Mouse (Mus musculus) gastrocnemius, adult 8-10 months (tissue): Measurements from ENCODE around the gene 3830417A13Rik. TPM values are rescaled to one million over a fixed set of nuclear protein-coding genes. Genes with fewer than 3 reads are reported as not detected.

Source experiments
- DNase-seq, 2 experiments: peaks; one replicate each; pipeline ENCODE4 v3.0.0; 2022; ENCODE audit warnings: low spot score in 2 of 2
- total RNA-seq, 4 experiments: library from RNA; stranded (reverse); gene quantifications; 2 replicates each; pipeline ENCODE4 v1.2.4; 2022

The 3830417A13Rik gene
- total RNA-seq, result not detected

GRCm38 (mm10) chrX:64173248-64173647 is at the start of gene 3830417A13Rik:
TSS of gene 3830417A13Rik (plus strand) at chrX:64173548.
- no peak for DNase-seq

- DNase-seq, result no peak
Observed at GRCm38 (mm10) chrX:64152098-64152497, 21.2 kb upstream of the 3830417A13Rik start, which contains the start of gene Gm6760. TSS of gene Gm6760 (minus strand) at chrX:64152198.

GRCm38 (mm10) chrX:64181246-64181645 is 7.9 kb downstream of the 3830417A13Rik start:
- no peak for DNase-seq

Other genes starting within 250 kb of the 3830417A13Rik start
- gene Gm6760, start 21.4 kb upstream of the 3830417A13Rik start, total RNA-seq, result not detected
- gene Slitrk4, start 103.4 kb downstream of the 3830417A13Rik start, total RNA-seq, result under 1 TPM; 0.12 to 0.29 (median 0.19) TPM